Mouse (Mus musculus): ENCODE data around the gene Cdhr3. TPM values are rescaled to one million over a fixed set of nuclear protein-coding genes. Genes with fewer than 3 reads are reported as not detected.

Cdhr3 gene
- polyA plus RNA-seq, 1 experiment from 2014 or later: not detected

GRCm38 (mm10) chr12:33021751-33022150, 70.9 kb downstream of the Cdhr3 start:
- WGBS (ENCODE audit: insufficient replicate concordance): 69% methylated on average over 4 of the region's 4 CpGs
- H3K4me1 ChIP-seq (ENCODE audit: control insufficient read depth, low read depth, low read length): no peaks in the 10 kb centered on the region
- no peak for ATAC-seq (ENCODE audit: low read depth)

GRCm38 (mm10) chr12:33021140-33021539, 71.5 kb downstream of the Cdhr3 start:
- no peak overlapping the region for H3K4me2 ChIP-seq (ENCODE audit: low read depth, low read length)
- H3K9ac ChIP-seq (ENCODE audit: low read depth, low read length): no peak overlapping the region
- H3K36me3 ChIP-seq (ENCODE audit: control insufficient read depth, insufficient read depth): no peaks in the 10 kb centered on the region
- no peaks in the 10 kb centered on the region for H3K27me3 ChIP-seq (ENCODE audit: control insufficient read depth, insufficient read depth, low read depth, low read length)
- no peak for ATAC-seq (ENCODE audit: low read depth)
- H3K4me3 ChIP-seq (ENCODE audit: low read depth, low read length): no peak overlapping the region
- H3K27ac ChIP-seq (ENCODE audit: low read length): no peak overlapping the region
- WGBS (ENCODE audit: insufficient replicate concordance): 55% methylated on average over 9 of the region's 9 CpGs
- H3K4me1 ChIP-seq (ENCODE audit: control insufficient read depth, low read depth, low read length): no peaks in the 10 kb centered on the region
- H3K9me3 ChIP-seq (replicated peaks; ENCODE audit: control insufficient read depth, low read length): no peaks in the 10 kb centered on the region

More at GRCm38 (mm10) chr12:33021751-33022150, 70.9 kb downstream of the Cdhr3 start:
- Histone ChIP-seq H3K36me3 (ENCODE audit: control insufficient read depth, insufficient read depth) (no peaks in the 10 kb centered on the region), H3K4me2 (ENCODE audit: low read depth, low read length) (no peak overlapping the region), H3K9ac (ENCODE audit: low read depth, low read length) (no peak overlapping the region), H3K9me3 (replicated peaks; ENCODE audit: control insufficient read depth, low read length) (no peaks in the 10 kb centered on the region), H3K27ac (ENCODE audit: low read length) (no peak overlapping the region), H3K4me3 (ENCODE audit: low read depth, low read length) (no peak overlapping the region), H3K27me3 (ENCODE audit: control insufficient read depth, insufficient read depth, low read depth, low read length) (no peaks in the 10 kb centered on the region)

- H3K27me3 ChIP-seq (ENCODE audit: control insufficient read depth, insufficient read depth, low read depth, low read length): no peaks in the 10 kb centered on the region
- ATAC-seq (ENCODE audit: low read depth): no peak
- H3K36me3 ChIP-seq (ENCODE audit: control insufficient read depth, insufficient read depth): no peaks in the 10 kb centered on the region
- no peak overlapping the region for H3K27ac ChIP-seq (ENCODE audit: low read length)
- no peak overlapping the region for H3K4me2 ChIP-seq (ENCODE audit: low read depth, low read length)
- no peaks in the 10 kb centered on the region for H3K9me3 ChIP-seq (replicated peaks; ENCODE audit: control insufficient read depth, low read length)
- H3K4me3 ChIP-seq (ENCODE audit: low read depth, low read length): no peak overlapping the region
- H3K4me1 ChIP-seq (ENCODE audit: control insufficient read depth, low read depth, low read length): no peaks in the 10 kb centered on the region
- WGBS (ENCODE audit: insufficient replicate concordance): 77% methylated on average over 6 of the region's 6 CpGs
- no peak overlapping the region for H3K9ac ChIP-seq (ENCODE audit: low read depth, low read length)
Observed at GRCm38 (mm10) chr12:33020011-33020410, 72.7 kb downstream of the Cdhr3 start.

GRCm38 (mm10) chr12:33018601-33019000, 74.1 kb downstream of the Cdhr3 start:
- no peak overlapping the region for H3K4me3 ChIP-seq (ENCODE audit: low read depth, low read length)
- no peak for ATAC-seq (ENCODE audit: low read depth)
- no peaks in the 10 kb centered on the region for H3K4me1 ChIP-seq (ENCODE audit: control insufficient read depth, low read depth, low read length)
- no peak overlapping the region for H3K27ac ChIP-seq (ENCODE audit: low read length)
- 44% methylated on average over 4 of the region's 4 CpGs for WGBS (ENCODE audit: insufficient replicate concordance)
- no peak overlapping the region for H3K4me2 ChIP-seq (ENCODE audit: low read depth, low read length)
- H3K9ac ChIP-seq (ENCODE audit: low read depth, low read length): no peak overlapping the region
- H3K27me3 ChIP-seq (ENCODE audit: control insufficient read depth, insufficient read depth, low read depth, low read length): no peaks in the 10 kb centered on the region
- H3K36me3 ChIP-seq (ENCODE audit: control insufficient read depth, insufficient read depth): no peaks in the 10 kb centered on the region
- no peaks in the 10 kb centered on the region for H3K9me3 ChIP-seq (replicated peaks; ENCODE audit: control insufficient read depth, low read length)

GRCm38 (mm10) chr12:33016824-33017705, 75.6 kb downstream of the Cdhr3 start:
- no peaks in the 10 kb centered on the region for H3K9me3 ChIP-seq (replicated peaks; ENCODE audit: control insufficient read depth, low read length)
- ATAC-seq (ENCODE audit: low read depth): no peak
- H3K4me2 ChIP-seq (ENCODE audit: low read depth, low read length): no peak overlapping the region

GRCm38 (mm10) chr12:33015103-33015502, 77.6 kb downstream of the Cdhr3 start:
- Histone ChIP-seq H3K4me1 (ENCODE audit: control insufficient read depth, low read depth, low read length) (no peaks in the 10 kb centered on the region), H3K4me2 (ENCODE audit: low read depth, low read length) (no peak overlapping the region), H3K27me3 (ENCODE audit: control insufficient read depth, insufficient read depth, low read depth, low read length) (no peaks in the 10 kb centered on the region), H3K27ac (ENCODE audit: low read length) (no peak overlapping the region), H3K36me3 (ENCODE audit: control insufficient read depth, insufficient read depth) (no peaks in the 10 kb centered on the region), H3K4me3 (ENCODE audit: low read depth, low read length) (no peak overlapping the region), H3K9me3 (replicated peaks; ENCODE audit: control insufficient read depth, low read length) (no peaks in the 10 kb centered on the region), H3K9ac (ENCODE audit: low read depth, low read length) (no peak overlapping the region)
- ATAC-seq (ENCODE audit: low read depth): no peak
- 43% methylated on average over 1 of the region's 1 CpGs for WGBS (ENCODE audit: insufficient replicate concordance)

More at GRCm38 (mm10) chr12:33016824-33017705, 75.6 kb downstream of the Cdhr3 start:
- H3K4me1 ChIP-seq (ENCODE audit: control insufficient read depth, low read depth, low read length): no peaks in the 10 kb centered on the region
- no peaks in the 10 kb centered on the region for H3K36me3 ChIP-seq (ENCODE audit: control insufficient read depth, insufficient read depth)
- no peak overlapping the region for H3K27ac ChIP-seq (ENCODE audit: low read length)
- H3K27me3 ChIP-seq (ENCODE audit: control insufficient read depth, insufficient read depth, low read depth, low read length): no peaks in the 10 kb centered on the region
- no peak overlapping the region for H3K4me3 ChIP-seq (ENCODE audit: low read depth, low read length)
- WGBS (ENCODE audit: insufficient replicate concordance): 44% methylated on average over 7 of the region's 7 CpGs
- H3K9ac ChIP-seq (ENCODE audit: low read depth, low read length): no peak overlapping the region

- Histone ChIP-seq H3K27ac (ENCODE audit: low read length) (no peak overlapping the region), H3K27me3 (ENCODE audit: control insufficient read depth, insufficient read depth, low read depth, low read length) (no peaks in the 10 kb centered on the region), H3K36me3 (ENCODE audit: control insufficient read depth, insufficient read depth) (no peaks in the 10 kb centered on the region), H3K9me3 (replicated peaks; ENCODE audit: control insufficient read depth, low read length) (no peaks in the 10 kb centered on the region), H3K4me1 (ENCODE audit: control insufficient read depth, low read depth, low read length) (no peaks in the 10 kb centered on the region), H3K9ac (ENCODE audit: low read depth, low read length) (no peak overlapping the region), H3K4me2 (ENCODE audit: low read depth, low read length) (no peak overlapping the region), H3K4me3 (ENCODE audit: low read depth, low read length) (no peak overlapping the region)
- no peak for ATAC-seq (ENCODE audit: low read depth)
- 40% methylated on average over 7 of the region's 7 CpGs for WGBS (ENCODE audit: insufficient replicate concordance)
Observed at GRCm38 (mm10) chr12:33014050-33014796, 78.5 kb downstream of the Cdhr3 start.

GRCm38 (mm10) chr12:33010026-33010425, 82.6 kb downstream of the Cdhr3 start:
- H3K9me3 ChIP-seq (replicated peaks; ENCODE audit: control insufficient read depth, low read length): no peaks in the 10 kb centered on the region
- WGBS (ENCODE audit: insufficient replicate concordance): 15% methylated on average over 3 of the region's 3 CpGs
- no peaks in the 10 kb centered on the region for H3K27me3 ChIP-seq (ENCODE audit: control insufficient read depth, insufficient read depth, low read depth, low read length)
- no peak overlapping the region for H3K4me3 ChIP-seq (ENCODE audit: low read depth, low read length)
- no peak overlapping the region for H3K9ac ChIP-seq (ENCODE audit: low read depth, low read length)
- no peak overlapping the region for H3K27ac ChIP-seq (ENCODE audit: low read length)
- no peak for ATAC-seq (ENCODE audit: low read depth)
- H3K4me1 ChIP-seq (ENCODE audit: control insufficient read depth, low read depth, low read length): no peaks in the 10 kb centered on the region
- no peak overlapping the region for H3K4me2 ChIP-seq (ENCODE audit: low read depth, low read length)
- H3K36me3 ChIP-seq (ENCODE audit: control insufficient read depth, insufficient read depth): no peaks in the 10 kb centered on the region
